Mouse (Mus musculus): Measurements from ENCODE around the gene Slc22a26.
"Not testable (repeated sequence)": the region's sequence is repeated elsewhere in the genome, so short reads cannot be mapped to it uniquely, and the experiment has no call there.

Gene Slc22a26

DNA sequence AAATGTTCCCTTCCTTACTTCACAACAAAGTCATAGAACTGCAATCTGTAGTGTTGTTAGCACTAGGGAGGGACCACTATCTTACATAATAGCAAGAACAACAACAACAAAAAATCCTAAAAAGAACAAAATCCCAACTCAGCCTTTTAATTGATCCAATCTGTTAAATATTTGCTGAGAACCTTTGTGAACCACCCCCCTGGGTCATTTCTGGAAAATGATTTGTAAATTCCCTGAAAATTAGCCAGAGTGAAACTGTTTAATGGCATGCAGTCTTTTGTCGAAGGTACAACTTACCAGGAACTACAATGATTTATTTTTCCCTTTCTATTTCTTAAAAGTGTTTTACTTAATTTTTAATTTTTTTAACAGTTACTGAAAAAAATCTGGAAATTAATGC, at the start of gene Slc22a26:
Slc22a26 (minus strand) TSS at position 97 of the 400 bp plus-strand sequence.
- DNase-seq (ENCODE audit: low spot score in 2 of 2) = no peak

DNA sequence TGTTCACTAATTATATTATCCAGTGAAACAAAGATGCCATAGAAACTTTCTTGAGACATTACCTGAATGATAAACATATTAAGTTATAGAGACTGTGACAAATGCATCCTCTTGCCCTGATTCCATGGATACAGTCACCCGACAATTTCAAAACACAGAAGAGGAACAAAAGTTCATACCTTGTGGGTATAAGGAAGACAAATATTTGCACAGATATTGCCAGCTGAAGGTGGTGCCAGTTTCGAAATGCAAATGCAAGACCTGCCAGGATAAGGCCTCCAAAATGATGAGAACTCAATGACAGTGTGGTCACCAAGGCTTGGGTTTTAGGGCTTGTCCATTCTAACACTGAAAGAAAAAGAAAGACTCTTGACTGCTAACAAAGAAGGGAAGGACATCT, 27.4 kb upstream of the Slc22a26 start:
- no peak for DNase-seq (ENCODE audit: low spot score in 2 of 2)

DNA sequence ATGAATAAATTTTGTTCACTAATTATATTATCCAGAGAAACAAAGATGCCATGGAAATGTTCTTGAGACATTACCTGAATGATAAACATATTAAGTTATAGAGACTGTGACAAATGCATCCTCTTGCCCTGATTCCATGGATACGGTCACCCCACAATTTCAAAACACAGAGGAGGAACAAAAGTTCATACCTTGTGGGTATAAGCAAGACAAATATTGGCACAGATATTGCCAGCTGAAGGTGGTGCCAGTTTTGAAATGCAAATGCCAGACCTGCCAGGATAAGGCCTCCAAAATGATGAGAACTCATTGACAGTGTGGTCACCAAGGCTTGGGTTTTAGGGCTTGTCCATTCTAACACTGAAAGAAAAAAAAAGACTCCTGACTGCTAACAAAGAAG, 11.9 kb downstream of the Slc22a26 start:
- DNase-seq (ENCODE audit: low spot score in 2 of 2) = no peak

DNA sequence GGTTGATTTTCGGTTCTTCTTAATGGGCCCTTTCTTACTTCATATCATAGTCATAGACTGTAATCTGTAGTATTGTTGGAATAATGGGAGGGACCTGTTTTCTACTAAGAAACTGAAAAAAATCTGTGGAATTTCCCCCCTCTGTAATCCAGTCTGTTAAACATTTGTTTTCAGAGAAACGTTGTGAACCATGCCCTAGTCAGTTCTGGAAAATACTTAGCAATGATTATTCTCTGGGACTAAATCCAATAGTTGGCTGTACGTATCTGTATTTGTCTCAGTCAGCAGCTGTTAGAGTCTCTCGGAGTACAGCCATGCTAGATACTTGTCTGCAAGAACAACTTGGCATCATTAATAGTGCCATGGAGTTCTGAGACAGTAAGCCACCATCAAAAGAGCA, 27.2 kb downstream of the Slc22a26 start:
- DNase-seq (ENCODE audit: low spot score in 2 of 2) = no peak

DNA sequence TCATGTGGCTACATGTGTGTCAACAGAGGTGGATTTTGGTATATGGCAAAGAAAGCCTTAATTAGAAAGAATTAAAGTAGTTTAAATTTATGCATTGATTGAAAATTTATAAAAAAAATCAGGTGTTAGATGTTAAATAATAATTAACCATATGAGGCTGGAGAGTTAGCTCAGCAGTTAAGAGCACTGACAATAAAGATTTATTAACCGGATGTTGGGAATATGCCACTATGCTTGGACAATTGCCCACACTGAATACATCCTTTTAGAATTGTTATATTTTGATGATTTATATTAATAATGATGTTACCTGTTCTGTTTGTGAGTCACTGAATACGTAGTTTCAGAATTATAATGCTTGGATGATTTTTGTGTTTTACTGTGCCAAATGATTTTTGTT, 36.3 kb downstream of the Slc22a26 start:
- DNase-seq (ENCODE audit: low spot score in 2 of 2) = no peak

DNA sequence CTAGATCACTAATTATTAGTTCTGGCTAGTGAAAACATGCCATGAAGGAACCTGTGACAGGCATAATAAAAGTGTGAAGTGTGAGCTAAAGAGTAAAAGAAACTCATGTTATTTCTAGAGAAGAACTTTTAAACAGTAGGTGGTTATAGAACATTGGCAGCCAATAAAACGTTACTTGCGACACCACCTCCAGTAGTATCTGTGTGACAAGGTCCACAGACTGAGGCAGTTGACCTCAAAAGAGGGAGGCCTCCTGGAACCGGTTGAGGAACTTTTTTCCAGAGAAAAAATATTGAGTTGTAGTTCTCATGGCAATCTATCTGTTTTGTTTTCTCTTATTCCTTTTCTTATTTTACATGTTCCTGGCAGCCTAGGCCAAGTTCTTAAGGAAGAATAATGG, 36.9 kb downstream of the Slc22a26 start:
- DNase-seq (ENCODE audit: low spot score in 2 of 2) = no peak

DNA sequence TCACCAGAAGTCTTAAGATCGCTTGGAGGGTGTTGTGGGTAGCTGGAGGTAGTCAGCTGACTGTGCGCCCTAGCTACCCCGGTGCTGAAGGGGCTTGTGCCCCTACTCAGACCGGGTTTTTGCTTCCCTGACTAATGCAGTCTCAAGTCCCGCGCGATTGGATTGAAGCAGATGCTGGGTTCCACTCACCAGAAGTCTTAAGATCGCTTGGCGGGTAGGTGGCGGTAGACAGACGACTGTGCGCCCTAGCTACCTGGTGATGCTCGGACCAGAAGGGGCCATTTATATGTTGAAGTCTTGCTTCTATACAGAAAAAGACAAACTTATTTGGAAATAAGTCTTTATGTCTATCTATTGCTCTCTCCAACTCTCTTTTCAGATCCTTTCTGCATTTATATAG, 49.1 kb downstream of the Slc22a26 start:
- not testable (repeated sequence) for DNase-seq (ENCODE audit: low spot score in 2 of 2)
